Mouse (Mus musculus): ENCODE measurements around the gene Eipr1.

The Eipr1 gene

DNA sequence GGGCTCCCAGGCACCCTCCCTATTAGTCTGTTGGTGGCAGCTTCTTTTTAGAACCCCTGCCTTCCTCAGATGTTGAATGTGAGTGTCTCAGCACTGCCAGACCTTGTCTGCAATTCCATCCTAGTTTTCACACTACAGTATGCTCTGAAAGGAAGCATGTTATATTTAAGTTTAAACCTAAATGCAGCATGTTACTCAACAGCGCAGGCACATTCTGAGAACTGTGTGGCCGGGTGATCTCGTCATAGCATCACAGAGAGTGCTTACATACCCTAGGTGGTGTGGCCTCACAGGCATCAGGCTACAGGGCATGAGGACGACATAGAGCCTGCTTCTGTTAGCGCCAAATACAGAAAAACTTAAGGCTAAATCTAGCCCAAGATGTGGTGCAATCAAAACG is 24.0 kb downstream of the Eipr1 start:
- DNase-seq = no peak

DNA sequence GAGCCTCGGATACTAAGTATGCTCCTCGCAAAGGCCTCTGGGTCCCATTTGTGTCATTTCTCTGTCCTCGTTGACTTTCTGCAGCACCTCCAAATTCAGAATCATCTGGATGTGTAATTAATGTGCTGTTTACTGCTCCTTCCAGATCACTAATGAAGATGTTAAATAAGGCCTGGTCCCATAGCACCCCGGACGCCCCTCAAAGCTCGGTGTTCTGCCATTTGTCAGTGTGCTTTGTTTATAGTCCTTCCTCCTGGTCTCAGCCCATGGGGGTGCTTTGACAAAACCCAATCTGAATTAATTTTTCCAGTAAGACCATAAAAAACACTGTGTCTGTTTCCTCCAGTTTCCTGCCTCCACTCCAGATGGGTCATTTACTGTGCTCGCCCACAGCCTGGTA is 28.6 kb downstream of the Eipr1 start:
- no peak for DNase-seq

DNA sequence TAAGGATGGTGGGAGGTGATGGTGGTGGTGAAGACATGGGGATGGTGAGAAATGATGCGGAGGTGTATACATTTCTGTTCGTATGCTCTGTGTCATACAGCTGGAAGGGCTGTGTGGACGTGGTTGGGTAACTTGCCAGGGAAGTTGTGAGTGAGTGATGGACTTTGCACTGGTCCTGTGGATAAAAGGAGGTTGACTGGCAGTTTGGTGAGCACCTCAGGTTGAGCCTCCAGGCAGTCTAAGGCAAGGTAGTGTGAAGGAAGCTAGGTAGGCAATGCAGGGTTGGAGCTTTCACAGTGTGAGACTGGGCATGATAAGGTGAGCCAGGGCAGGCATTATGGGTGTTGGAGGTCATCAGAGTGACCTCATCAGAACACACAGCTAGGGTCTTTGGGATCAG is 31.0 kb downstream of the Eipr1 start:
- DNase-seq = no peak

DNA sequence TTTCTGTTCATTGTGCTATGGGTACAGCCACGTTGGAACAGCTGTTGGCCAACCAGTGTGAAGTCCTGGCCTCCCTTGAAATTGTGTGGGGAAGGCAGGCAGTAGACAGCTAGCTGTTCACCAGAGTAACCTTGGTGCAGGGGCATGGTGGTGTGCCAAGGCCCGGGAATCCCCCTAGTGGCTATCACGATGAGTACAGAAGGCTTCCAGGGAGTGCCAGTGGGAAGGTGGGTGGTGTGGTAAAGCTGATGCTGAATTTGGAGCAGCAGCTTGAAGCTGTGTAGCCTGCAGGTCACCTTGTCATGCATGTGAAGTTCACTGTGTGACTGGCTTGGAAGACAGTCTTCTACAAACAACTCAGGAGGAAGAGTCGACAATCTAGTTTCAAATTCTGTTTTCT is 32.8 kb downstream of the Eipr1 start:
- peak in 1 of 2 experiments; percentile 49 for DNase-seq

DNA sequence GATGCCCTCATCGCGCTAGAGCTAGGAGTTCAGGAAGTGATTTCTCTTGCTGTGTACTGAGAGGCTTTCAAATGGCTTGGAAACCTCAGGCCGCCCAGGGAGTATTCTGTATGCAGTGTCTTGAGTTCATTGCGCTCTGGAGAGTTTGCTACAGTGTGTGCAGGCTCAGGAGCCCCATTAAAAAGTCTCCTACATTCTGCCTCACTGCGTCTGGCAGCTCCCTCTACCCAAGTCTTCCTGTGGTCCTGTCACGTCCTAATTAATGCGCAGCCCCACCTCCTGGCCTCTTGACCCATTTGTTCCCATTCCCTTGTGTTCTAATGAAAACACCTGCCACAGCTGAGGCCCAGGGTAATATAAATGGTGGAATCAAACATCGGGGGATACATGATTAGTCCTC is 33.3 kb downstream of the Eipr1 start:
- DNase-seq = no peak

GRCm38 (mm10) chr12:28785299-28785698 is 33.7 kb downstream of the Eipr1 start:
- DNase-seq = no peak

GRCm38 (mm10) chr12:28786310-28786709 is 34.7 kb downstream of the Eipr1 start:
- DNase-seq = peak; percentile 27 to 58

DNA sequence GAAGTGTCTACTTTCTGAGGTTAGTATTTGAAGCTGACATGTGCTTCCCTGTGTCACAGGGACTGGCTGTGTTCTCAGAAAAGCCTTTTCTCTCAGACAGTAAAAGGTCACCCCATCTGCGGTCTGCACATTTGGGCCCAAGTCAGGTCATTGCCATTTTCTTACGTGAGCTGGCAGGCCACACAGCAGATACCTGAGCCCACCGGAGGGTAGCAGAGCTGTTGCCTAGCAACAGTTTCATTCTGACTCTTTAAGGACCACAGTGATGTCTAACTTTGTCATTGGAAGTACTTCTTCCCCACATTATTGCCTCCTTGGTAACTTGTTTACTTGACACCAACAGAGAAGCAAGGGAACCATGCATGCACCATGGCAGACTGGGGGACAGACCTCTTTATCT is 41.0 kb downstream of the Eipr1 start:
- DNase-seq = no peak

GRCm38 (mm10) chr12:28793715-28794114 is 42.1 kb downstream of the Eipr1 start:
- DNase-seq = no peak

DNA sequence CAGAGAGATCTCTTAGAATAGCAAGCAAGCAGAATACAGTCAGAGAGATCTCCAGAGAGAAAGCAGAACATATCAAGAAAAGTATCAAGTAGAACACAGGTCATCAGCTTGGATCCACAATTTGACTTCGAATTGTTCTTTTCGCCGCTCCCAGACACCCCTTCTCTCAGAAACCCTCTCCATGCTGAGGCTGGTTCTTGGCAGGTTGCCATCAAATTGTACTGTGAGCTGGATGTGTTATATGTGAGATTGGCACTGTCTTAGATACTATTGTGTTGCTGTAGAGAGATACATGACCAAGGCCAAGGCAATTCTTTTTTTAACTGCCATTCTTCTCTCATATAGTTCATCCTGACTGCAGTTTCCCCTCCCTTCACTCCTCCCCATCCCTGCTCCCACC is 43.4 kb downstream of the Eipr1 start:
- DNase-seq = no peak

GRCm38 (mm10) chr12:28796881-28797420 is 45.3 kb downstream of the Eipr1 start:
- no peak for DNase-seq

DNA sequence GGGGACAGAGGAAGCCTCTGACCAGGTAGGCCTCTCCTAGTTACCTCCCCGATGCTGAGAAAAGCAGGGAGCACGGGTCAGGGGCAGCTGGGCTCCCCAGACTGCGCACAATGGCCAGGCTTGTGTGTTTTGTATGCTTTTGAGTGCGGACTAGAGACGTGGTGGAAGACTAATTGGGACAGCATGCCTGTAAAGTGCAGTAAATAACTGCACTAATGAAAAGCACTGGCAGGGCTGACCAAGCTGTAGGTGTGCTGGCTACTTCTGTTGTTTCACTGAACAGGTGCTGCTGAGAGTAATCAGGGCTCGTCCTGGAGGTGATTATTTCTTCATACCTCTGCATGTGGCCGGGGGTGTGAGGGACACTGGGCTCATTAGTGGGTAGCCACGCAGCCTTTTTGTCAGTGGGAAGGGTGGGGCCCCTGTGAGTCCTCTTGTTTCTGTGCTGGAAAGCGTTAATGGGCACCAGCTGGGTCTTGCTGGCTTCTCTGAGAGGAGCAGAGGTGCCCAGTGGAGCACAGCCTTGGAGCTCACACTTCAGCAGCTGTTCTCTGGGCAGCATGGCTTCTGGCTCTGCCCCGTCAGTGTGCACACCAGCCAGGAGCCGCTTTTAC is 48.3 kb downstream of the Eipr1 start:
- no peak for DNase-seq

DNA sequence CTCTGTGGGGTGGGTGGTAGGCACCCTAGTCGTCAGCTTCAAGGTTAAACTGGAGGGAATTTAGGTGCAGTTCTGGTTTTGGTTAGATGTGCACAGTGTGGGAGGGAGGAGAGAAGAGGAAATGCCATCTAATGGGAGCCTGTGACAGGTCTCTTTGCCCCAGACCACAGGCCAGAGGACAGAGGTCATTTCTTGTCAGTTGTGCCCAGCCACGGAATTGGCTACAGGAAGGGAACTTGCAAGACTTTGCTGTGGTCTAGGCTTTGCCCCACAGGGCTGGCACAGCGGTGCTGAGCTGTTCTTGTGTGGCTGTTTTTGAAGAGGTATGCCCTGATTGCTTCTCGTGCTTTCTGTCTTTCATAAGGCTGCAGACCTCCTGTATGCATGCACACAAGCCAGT is 48.8 kb downstream of the Eipr1 start:
- DNase-seq = no peak

- DNase-seq = no peak
Observed at GRCm38 (mm10) chr12:28800891-28801290, 49.3 kb downstream of the Eipr1 start.

DNA sequence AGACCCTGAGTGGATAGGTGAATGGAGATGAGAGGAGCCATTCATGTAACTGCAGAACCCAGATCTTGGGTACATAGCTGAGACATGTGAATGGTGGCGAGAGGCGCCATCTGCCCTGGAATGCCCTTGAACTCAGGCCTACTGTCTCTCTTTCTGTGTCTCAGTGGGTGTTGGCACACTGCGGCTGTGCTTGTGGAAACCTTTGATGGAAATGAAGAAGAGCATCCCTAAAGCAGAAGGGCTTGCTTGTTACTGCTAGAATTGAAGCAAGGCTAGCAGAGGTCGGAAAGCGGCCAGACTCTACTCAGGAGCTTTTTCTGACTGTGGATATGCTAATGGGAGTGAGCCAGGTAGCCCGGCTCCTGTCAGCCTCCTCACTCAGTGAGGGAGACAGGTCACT is 50.1 kb downstream of the Eipr1 start:
- DNase-seq = peak; percentile 54 to 56

- DNase-seq = no peak
Observed at GRCm38 (mm10) chr12:28803043-28803442, 51.4 kb downstream of the Eipr1 start.

DNA sequence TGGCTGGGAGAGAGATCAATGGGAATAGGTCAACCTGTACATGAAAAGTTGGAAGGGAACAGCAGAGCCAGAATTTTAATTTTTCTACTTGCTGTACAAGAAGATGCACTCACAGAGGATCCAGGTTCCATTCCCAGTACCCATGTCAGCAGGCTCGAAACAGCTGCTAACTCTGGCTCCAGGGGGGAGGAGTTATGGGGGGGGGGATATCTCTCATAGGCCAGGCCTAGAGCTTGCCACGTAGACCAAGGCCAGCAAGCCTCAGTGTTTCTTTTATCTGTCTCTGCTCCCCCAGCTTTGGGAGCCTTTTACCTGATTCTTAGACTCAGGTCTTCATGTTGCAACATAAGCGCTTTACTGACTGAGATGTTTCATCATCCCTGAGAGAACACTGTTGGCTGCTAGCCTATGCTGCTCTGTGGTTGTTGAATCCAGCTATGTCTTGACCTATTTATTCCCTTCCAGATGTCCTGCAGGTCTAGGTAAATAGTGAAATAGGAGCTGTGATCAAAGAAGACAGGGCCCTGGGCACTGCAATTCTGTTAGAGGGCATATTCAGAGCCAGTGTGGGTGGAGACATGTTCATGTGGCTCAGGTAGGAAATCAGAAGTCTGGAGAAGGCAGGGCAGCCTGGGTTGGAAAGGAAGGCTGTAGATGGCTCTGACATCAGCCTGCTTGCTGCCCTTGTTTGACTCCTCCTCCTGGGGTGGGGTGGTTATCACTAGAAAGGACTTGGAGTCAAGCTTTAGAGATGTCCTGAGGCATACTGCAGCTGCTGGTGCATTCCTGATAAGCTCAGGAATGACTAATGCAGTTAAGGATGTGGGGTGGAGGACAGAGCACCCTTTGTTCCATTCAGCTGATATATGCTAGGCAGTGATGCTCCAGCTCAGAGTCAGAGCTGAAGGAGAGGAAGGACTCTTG is 53.2 kb downstream of the Eipr1 start:
- DNase-seq = peak in 1 of 2 experiments; percentile 34

DNA sequence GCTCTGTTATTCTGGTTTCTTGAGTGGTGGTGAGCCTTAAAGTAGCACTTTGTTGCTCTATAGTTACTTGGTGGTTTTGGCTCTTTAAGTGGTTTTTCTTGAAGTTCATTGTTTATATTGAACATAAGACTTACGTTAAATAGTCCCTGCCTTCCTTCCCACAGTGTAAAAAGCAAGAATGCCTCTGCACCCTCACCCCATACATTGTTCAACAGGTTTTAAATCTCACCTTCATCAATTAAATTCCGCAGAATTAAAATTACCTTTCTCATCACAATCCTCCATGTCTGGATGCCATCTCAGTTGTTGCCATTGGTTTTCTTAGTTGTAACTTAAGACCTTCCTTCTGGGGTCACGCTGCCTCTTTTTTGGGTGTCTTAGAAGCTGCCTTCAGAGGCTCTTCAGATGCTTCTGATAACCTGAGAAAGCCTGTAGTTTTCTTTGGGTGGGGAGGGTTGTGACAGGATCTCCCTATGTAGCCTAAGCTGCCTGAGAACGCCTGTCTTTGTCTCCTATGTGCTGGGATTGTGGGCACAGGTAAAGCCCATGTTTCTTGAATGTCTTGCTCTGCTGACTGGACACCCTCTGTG is 57.3 kb downstream of the Eipr1 start:
- no peak for DNase-seq

DNA sequence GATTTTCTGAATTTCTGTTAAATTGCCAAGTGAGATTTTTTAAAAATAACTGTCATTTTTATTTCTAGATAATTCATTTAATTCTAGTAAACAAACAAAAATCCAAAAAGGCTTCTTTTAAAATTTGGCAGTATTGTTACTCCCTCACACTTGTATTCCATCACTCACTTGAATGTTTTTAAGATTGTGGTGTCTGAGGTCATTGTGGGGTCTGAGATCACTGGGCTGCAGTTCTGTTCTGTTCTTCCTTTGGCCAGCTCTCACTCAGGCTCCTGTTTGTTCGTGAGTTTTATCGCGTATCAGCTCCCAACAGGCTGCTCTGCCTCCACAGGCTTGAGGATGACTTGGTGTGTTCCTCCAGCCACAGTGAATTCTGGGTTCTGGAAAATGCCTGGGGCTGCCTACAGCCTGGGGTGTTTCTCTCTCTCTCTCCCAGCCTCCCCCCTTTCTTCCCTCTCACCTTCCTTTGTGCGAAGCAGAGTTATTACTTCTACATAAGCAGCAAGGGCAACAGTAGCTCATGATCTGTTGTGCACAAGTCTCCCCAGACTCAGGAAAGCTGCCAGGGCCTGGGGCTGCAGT is 58.2 kb downstream of the Eipr1 start:
- DNase-seq = no peak

DNA sequence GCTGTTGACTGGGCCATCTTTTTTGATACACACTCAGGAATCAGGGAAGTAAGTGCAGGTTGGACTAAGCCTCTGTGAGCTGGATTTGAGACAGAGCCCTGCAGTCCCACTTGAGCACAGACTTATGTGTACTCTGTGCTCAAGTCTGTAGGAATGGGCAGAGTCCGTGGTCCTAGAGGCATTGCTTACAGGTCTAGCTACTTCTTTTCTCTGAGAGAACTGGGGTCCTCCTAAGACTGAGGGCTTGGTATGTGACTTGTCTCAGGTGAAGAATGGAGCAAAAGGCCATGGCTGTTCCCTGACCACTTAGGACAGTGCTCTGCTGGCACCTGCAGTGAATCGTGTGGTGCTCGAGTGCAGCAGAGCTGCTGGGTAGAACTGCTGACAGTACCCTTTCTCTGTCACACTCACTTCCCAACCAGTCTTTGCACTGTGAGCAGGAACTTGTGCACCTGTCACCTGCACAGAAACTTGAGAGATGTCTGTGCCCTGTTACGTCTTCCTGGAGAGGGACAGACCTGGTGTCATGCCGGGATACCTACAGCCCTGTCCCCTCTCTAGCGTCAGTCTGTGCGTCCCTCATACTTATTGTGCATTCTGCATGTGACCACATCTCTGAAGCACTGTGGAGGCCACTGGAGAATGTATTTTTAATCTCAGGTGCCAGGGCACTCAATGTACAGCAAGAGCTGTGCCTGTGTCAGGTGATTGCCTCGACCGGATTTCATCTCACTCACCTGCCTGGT is 65.3 kb downstream of the Eipr1 start:
- DNase-seq = no peak

DNA sequence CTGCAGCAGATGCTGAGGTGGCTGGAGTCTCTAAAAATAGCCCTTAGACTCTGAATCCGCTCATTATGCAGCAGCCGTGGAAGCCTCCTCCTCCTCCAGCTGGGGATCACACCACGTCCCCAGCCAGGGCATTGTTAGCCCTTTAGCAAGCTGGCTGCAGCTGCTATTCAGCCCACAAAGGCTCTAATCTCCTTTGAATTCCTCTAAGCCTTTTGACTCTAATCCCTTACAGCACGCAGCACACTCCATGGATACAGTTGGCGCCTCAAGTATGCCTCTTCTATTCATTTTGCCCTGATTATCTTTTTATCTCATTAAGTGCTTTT is 65.8 kb downstream of the Eipr1 start:
- DNase-seq = no peak

DNA sequence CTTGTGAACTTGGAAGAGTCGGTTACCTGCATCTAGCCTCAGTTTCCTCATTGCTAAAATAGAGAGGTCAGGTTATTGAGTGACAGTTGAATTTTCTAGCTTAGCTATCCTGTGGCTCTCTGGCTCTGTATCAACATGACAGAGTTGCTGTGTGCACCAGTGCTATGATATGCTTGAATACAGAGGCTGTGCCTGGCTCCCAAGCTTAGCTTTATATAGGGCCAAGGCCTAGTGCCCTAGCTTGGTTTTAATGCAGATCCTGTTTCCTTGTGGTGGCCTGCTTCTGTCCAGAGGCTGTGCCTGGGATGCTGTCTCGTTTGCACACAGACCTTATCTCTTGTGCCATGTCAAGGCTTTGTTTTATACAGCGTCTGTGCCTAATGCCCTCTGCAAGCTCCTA is 66.3 kb downstream of the Eipr1 start:
- no peak for DNase-seq

GRCm38 (mm10) chr12:28823518-28823917 is 71.9 kb downstream of the Eipr1 start:
- peak in 1 of 2 experiments; percentile 40 for DNase-seq

Measured in cerebellum, postnatal 25 days (tissue).